Mouse (Mus musculus): Measurements from ENCODE around the gene Ube2j2.
A peak's percentile ranks its signal among the peaks of the same experiment; 100 is the strongest.

Gene Ube2j2

DNA sequence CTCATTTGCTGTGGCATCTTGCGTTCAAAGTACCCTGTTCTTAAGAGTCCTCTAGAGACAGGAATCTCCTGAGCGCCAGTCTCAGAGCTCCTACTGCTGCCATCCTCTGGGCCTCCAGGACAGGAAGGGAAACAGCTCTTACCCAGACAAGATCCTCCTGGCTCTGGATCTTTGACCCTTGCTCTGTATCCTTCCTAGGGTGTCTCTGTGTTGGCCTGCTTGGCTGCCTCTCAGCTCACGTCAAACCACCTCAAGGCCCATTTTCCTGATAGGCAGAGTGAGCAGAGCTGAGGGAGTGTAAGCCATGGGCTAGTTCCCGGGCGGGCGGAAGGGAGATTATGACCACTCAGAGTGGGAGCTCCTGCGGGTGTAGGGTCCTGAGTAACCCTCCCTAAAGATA, 19.5 kb downstream of the Ube2j2 start:
- no peak for DNase-seq (ENCODE audit: low read depth, low spot score)

DNA sequence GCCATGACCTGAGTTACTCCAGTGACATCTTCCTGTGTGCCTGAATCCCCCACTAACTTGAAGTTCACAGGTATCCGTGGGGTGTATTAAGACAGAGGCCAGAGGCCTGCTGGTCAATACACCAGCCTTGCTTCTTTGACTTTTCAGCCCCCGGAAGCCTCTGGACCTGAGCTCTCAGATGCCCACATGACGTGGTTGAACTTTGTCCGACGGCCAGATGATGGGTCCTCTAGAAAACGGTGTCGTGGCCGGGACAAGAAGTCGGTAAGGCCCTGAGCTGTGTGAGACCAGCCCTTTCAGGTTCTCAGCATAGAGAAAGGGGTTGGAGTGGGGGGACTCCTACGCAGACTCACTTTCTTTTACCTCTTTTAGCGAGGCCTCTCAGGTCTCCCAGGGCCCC, 20.8 kb downstream of the Ube2j2 start:
- no peak for DNase-seq (ENCODE audit: low read depth, low spot score)

DNA sequence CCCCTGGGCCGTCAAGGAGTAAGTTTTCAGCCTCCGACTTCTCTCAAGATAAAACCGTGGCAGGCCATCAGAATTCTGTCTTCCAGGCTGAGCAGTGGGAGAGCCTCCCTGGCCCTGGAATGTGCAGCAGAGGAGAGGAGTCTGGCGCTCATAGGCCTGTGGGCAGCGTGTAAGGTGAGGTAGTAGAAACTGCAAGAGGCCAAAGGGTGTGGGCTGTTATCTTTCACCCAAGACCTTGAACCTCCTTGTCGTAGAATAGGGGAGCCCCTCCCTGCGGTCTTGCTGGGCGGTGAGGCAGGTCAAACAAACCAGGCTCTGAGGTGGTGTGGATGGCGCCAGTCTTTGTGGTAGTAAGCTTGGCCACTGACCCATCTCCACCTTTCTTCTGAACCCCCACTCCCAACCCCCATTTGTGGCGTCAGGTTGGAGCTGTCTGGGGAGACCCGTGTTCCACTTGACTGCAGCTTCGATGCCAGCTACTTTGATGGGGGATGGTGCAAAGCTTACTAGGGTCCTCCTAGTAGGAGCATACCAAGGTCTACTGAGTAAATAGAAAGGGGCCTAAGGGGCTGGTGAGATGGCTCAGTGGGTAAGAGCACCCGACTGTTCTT, 25.5 kb downstream of the Ube2j2 start:
- no peak for DNase-seq (ENCODE audit: low read depth, low spot score)

DNA sequence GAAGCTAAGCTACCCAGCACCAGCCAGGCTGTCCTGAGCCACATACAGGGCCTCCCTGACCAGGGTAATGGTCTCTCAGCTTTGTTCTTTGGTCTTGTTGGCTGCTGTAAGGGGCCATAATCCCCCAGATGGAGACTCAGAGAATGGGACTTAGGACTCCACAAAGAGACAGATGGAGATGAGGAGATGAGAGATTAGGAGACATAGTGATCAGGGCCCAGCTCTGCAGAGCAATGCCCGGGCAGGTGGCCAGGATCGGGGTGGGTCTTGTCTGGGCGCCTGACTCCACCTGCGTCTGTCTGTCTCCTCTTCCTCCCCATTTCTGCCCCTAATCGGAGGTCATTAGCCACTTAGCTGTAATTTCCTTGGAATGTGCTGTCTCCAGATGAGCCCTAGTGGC, 26.7 kb downstream of the Ube2j2 start:
- no peak for DNase-seq (ENCODE audit: low read depth, low spot score)

- DNase-seq (ENCODE audit: low read depth, low spot score): no peak
Measured at GRCm38 (mm10) chr4:155972651-155973050, 29.0 kb downstream of the Ube2j2 start.

DNA sequence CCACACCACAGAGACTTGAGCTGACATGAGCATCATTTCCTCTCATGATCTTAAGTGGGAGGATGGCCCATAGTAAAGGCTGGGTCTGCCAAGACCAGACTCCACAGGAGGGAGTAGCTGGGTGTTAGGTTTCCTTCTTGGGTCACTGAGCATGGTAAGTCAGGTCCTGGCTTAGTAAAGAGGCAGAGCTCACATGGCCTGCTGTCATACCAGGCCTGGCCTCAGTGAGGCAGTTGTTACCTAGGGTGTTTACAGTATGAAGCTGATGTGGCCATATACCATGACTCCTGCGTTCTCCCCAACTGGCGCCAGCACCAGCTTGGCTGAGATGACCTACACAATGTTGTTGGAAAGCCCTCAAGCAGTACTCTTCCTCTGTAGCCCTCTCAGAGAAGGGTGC, 29.6 kb downstream of the Ube2j2 start:
- no peak for DNase-seq (ENCODE audit: low read depth, low spot score)

DNA sequence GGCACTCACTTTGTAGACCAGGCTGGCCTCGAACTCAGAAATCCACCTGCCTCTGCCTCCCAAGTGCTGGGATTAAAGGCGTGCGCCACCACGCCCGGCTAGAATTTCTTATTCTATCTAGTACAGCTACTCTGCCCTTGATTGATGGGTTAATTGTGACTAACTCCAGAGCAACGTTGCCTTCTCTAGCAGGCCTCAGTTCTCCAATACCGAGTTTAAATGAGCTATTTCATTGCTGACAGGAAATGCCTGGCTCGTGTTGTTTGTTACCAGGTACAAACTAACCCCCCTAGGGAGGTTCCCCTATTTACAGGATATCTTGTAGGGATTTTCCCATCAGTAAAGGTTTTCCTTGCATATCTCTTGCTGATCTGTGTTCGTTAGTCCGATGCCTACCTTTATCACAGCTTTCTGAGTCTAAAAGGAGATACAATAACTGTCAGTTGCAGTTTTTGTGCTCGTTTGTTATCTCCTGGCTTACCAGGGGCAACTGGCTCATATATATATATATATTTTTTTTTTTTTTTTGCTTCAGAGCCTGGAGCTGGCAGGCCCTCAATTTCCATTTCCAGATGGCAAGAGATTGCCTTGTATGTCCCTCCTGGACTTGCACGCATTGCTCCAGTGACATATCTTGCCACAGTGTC, 37.9 kb downstream of the Ube2j2 start:
- DNase-seq (ENCODE audit: low read depth, low spot score): no peak

- no peak for DNase-seq (ENCODE audit: low read depth, low spot score)
Measured at GRCm38 (mm10) chr4:155983788-155984187, 40.2 kb downstream of the Ube2j2 start.

- DNase-seq (ENCODE audit: low read depth, low spot score): no peak
Measured at GRCm38 (mm10) chr4:155991211-155991907, 47.7 kb downstream of the Ube2j2 start.

DNA sequence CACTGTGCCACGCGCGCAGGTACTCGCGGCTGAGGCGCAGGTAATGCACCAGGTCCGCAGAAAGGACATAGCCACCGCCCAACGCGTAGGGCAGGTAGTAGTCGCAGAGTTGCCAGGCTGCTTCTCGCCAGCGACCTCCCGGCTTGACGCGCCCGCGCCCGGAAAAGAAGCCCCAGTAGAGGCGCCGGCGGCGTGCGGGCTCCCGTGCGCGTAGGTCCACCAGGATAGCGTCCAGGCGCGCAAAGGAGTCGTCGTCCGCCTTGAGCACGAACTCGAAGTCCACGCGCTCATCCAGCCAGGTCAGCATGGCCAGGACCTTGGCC, 48.2 kb downstream of the Ube2j2 start:
- DNase-seq (ENCODE audit: low read depth, low spot score): peak; percentile 21

DNA sequence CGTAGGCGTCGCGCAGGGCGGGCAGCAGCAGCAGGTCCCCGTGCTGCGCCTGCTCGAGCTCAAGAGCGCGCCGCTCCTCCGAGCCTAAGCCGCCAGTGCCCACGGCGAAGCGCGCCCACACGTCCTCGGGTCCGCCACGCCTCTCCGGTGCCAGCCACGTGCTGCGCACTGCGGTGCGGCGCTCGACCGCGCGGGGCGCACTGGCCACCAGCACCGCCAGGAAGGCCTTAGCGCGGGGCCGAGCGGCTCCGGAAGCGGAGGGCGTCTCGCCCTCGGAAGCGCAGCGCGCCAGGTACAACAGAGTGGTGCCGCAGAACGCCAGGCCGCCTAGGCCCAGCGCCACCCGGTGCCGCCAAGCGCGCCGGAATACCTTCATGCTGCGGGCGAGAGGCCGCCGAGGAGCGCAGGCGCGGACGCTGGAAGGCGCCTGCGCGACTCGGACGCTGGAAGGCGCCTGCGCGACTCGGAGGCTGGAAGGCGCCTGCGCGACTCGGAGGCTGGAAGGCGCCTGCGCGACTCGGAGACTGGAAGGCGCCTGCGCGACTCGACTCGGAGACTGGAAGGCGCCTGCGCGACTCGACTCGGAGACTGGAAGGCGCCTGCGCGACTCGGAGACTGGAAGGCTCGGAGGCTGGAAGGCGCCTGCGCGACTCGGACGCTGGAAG, 48.7 kb downstream of the Ube2j2 start, which contains the start of the genes B3galt6 and Sdf4:
Gene B3galt6 (minus strand): TSS at position 409 of the 665 bp plus-strand sequence.
Gene Sdf4 (plus strand): TSS at position 632 of the 665 bp plus-strand sequence.
- peak; percentile 96 for DNase-seq (ENCODE audit: low read depth, low spot score)

- DNase-seq (ENCODE audit: low read depth, low spot score): peak; percentile 96
Measured at GRCm38 (mm10) chr4:155992906-155993547, 49.4 kb downstream of the Ube2j2 start.

DNA sequence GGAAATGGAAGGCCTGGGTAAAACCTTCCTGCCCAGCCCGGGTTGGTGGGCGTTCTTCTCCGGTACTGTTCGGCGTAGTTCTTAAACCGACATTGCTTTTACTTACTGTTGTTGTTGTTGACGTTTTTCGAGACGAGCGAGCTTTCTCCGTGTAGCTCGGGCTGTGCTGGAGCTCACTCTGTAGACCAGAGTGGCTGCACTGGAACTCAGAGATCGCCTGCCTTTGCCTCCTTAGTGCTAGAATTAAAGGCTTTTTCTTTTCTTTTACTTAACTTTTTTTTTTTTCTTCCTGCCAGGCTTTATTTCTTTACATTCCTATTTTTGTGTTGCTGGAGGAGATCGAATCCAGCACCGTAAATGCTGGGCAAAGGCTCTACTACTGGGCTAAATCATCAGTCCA, 50.0 kb downstream of the Ube2j2 start:
- no peak for DNase-seq (ENCODE audit: low read depth, low spot score)

DNA sequence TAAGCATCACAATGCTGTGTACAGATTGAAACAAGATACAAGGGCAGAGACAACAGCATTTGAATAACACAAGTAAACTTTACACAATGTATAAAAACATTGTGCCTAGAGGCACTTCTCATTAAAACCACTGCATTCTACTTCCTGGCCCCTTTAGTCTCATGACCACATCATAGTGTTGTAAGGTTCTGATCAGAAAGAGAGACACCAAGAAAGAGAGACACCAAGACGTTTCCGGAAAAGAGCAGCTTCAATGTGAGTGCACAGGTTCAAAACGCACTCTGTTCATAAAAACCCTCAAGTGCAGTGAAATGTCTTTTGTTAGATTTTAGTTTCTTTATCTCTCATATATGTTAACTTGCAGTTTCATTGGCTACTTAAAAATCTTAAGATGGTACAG, 60.5 kb downstream of the Ube2j2 start:
- DNase-seq (ENCODE audit: low read depth, low spot score): no peak

DNA sequence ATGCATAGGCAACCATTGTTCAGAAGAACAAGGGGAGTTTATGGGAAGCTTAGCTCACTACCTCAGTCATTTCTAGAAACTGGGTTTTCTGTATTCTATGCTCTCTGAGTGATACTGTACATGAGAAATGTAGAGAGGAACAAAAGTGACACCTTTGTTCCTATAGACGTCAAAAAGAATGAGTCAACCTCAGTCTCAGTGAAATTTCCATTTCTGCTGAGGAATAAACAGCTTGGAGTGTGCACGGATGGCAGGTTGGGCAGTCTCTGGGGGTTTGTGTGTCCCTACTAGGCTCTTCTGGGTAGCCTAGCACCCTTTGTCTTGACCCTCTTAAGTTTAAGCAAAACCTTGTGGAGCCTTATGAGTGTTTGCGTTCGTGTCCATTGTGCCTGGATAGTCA, 64.7 kb downstream of the Ube2j2 start:
- no peak for DNase-seq (ENCODE audit: low read depth, low spot score)
